Comparison of ENCODE assay signal across 17 mouse cellular contexts in genomic region chr3:105298273-105298672, GRCm38 (mm10).
DNase-seq lines count a peak whose midpoint lies in the region.
"Had no signal": no experiment of that assay in that cellular context is flagged by ENCODE, and none has a peak within 500 bp of the region (broad histone marks: within the 10 kb centered on the region; RNA-seq: fewer than 3 reads in every experiment).

No protein-coding gene starts in this region.

- intact Hi-C loops in heart, postnatal 10 days (cut with DNase I): no loop called here

- peak; percentile 16 to 24 for DNase-seq in cerebellum, postnatal 14 days
- DNase-seq in cerebellum, adult 9-10 months: no peak
- DNase-seq in layer of hippocampus, adult 11-12 months (ENCODE audit: low spot score): peak; percentile 16
- DNase-seq in layer of hippocampus, adult 9-10 months (ENCODE audit: low spot score): no peak
- DNase-seq in heart, adult 8-10 months (ENCODE audit: low spot score): peak; percentile 3
- peak; percentile 12 to 26 for DNase-seq in heart, postnatal 10 days
- no peak for DNase-seq in ovary, postnatal 10 days (ENCODE audit: low spot score)
- DNase-seq: adrenal gland, adult 8-10 months; cerebellum, adult 11-12 months; cerebellum, postnatal 36 days; gastrocnemius, adult 2 months; gastrocnemius, postnatal 36 days; kidney, adult 11 months; kidney, postnatal 14 days; right cerebral cortex, adult 18-20 months; thymus, adult 2 months; thymus, postnatal 36 days had no signal

Comparison
In these comparisons a context has a peak if more than half of its experiments do, and no peak if none do; other contexts are left out.
1. DNase-seq: peak in cerebellum, postnatal 14 days (2 of 2), layer of hippocampus, adult 11-12 months (single experiment), heart, adult 8-10 months (single experiment) and heart, postnatal 10 days (2 of 2); none in cerebellum, adult 9-10 months (single experiment), layer of hippocampus, adult 9-10 months (single experiment) and ovary, postnatal 10 days (single experiment).